Mouse (Mus musculus) forebrain, embryonic 16.5 days (tissue): ENCODE data around the gene Axin1. TPM values are rescaled to one million over a fixed set of nuclear protein-coding genes. Genes with fewer than 3 reads are reported as not detected.

ENCODE experiments used
- ATAC-seq: fragments of 200-750 bp; cut with Nextera tagmentation; 2 replicates; pipeline ENCODE4 v1.8.0; 2017; ENCODE audit warnings: mild to moderate bottlenecking, moderate library complexity
- H3K27ac ChIP-seq: fragments of 300-500 bp; sonication (generic); 2 replicates; pipeline ENCODE4 v1.5.1; 2014; ENCODE audit warnings: low read length, control low read depth
- H3K27me3 ChIP-seq: fragments of 300-500 bp; sonication (generic); replicated peaks from 2 replicates; pipeline ENCODE4 v1.6.1; 2014; ENCODE audit warnings: low read length; ENCODE audit not compliant: control insufficient read depth, insufficient read depth
- H3K36me3 ChIP-seq: fragments of 300-500 bp; sonication (generic); 2 replicates; pipeline ENCODE4 v1.6.1; 2014; ENCODE audit not compliant: control insufficient read depth, insufficient read depth
- H3K4me1 ChIP-seq: fragments of 300-500 bp; sonication (generic); replicated peaks from 2 replicates; pipeline ENCODE4 v1.6.1; 2014; ENCODE audit warnings: low read length; ENCODE audit not compliant: control insufficient read depth, insufficient read depth
- H3K4me2 ChIP-seq: fragments of 300-500 bp; sonication (generic); 2 replicates; pipeline ENCODE4 v1.6.1; 2014; ENCODE audit warnings: mild to moderate bottlenecking, low read length, control low read depth
- H3K4me3 ChIP-seq: fragments of 300-500 bp; sonication (generic); replicated peaks from 2 replicates; pipeline ENCODE4 v1.5.1; 2014; ENCODE audit warnings: mild to moderate bottlenecking, low read length, control low read depth
- H3K9ac ChIP-seq: fragments of 300-500 bp; sonication (generic); replicated peaks from 2 replicates; pipeline ENCODE4 v1.6.1; 2014; ENCODE audit warnings: low read depth, low read length, control low read depth
- H3K9me3 ChIP-seq: fragments of 300-500 bp; sonication (generic); 2 replicates; pipeline ENCODE4 v1.6.1; 2016; ENCODE audit warnings: low read length; ENCODE audit not compliant: control insufficient read depth
- WGBS: fragments of 180-500 bp; shearing (Covaris S2); extraction: QIAGEN DNeasy Blood & Tissue Kit; methylation state at CpG from one replicate; pipeline ENCODE4 v1.1.7; 2014; 5-methylcytosine and 5-hydroxymethylcytosine counted together
- polyA plus RNA-seq: library from polyadenylated mRNA; unstranded; fragments of >200 nt; fragmentation: Nextera tagmentation; extraction: Ambion mirVana; gene quantifications from 2 replicates; pipeline ENCODE4 v1.2.1, GENCODE M21; 2015

The Axin1 gene
- polyA plus RNA-seq, 1 experiment from 2014 or later: 8.3 TPM

DNA sequence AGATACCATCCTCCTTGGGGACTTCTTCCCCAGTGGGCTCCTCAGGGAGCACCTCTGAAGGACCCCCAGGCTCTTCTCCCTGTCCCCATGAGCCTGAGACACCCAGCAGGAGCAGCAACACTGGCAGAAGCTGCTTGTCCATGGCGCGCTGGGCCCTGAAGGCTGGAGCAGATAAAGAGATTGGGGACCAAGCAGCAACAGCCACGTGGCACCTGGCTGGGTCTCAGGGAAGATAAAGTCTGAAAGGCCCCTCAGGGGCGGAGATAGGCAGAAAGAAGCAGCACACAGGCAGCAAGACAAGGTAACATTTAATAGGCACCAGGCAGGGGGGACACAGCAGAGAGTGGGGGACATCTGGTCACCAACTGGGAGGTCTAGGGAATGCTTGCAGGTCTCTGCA lies 60.4 kb downstream of the Axin1 start, which contains the start of gene Pdia2:
TSS of gene Pdia2 (minus strand) at position 196 of the 400 bp plus-strand sequence.
- H3K36me3 ChIP-seq: peaks cover 15% of the 10 kb centered on the region
- H3K4me1 ChIP-seq: peaks cover 17% of the 10 kb centered on the region
- H3K27me3 ChIP-seq: peaks cover 23% of the 10 kb centered on the region
- H3K4me2 ChIP-seq: no peak within 1 kb of the TSS
- ATAC-seq: no peak
- H3K27ac ChIP-seq: no peak within 1 kb of the TSS
- no peaks in the 10 kb centered on the region for H3K9me3 ChIP-seq
- no peak within 1 kb of the TSS for H3K9ac ChIP-seq
- WGBS: 84% methylated on average over 4 of the region's 4 CpGs
- no peak within 1 kb of the TSS for H3K4me3 ChIP-seq

- no peak overlapping the region for H3K27ac ChIP-seq
- H3K36me3 ChIP-seq: peaks cover 4% of the 10 kb centered on the region; the same call in 1 of the 2 replicates
- H3K9ac ChIP-seq: peak overlapping the region; percentile 69
- peak; percentile 55; the same call in 1 of the 2 replicates for ATAC-seq
- peaks cover 30% of the 10 kb centered on the region for H3K27me3 ChIP-seq
- no peaks in the 10 kb centered on the region for H3K9me3 ChIP-seq
- peaks cover 17% of the 10 kb centered on the region for H3K4me1 ChIP-seq
- WGBS: under 1% methylated on average over 86 of the region's 92 CpGs
- peak overlapping the region; percentile 91 for H3K4me2 ChIP-seq
- peak overlapping the region; percentile 58 for H3K4me3 ChIP-seq
Measured at GRCm38 (mm10) chr17:26200831-26201705, 62.6 kb downstream of the Axin1 start.

- Histone ChIP-seq H3K36me3 (0 out of 2 replicates have a peak, but pooled peaks cover 4% of the 10 kb centered on the region), H3K9me3 (no peaks in the 10 kb centered on the region), H3K4me3 (no peak overlapping the region), H3K4me2 (no peak overlapping the region), H3K27ac (no peak overlapping the region), H3K9ac (no peak overlapping the region), H3K4me1 (peaks cover 17% of the 10 kb centered on the region), H3K27me3 (peaks cover 30% of the 10 kb centered on the region)
- no peak for ATAC-seq
Measured at GRCm38 (mm10) chr17:26201998-26202397, 63.5 kb downstream of the Axin1 start.

DNA sequence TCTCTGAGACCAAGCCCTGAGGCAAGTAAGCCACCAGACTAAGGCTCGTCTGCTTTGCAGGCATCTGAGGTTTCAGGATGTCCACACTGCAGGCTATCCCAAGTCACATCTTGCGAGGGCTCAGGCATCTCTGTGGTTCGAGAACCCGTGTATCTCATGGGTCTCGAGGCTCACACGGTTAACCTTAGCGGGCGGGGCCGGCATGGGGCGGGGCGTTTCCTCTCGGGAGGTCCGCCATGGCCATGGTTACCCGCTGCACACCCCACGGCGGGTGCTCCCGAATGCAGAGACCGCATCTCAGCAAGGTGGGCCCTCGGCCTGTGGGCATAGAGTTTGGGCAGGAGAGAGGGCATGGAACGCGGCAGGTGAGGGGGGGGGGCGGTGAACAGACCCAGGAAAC lies 64.2 kb downstream of the Axin1 start, which contains the start of gene Rgs11:
TSS of gene Rgs11 (plus strand) at position 215 of the 400 bp plus-strand sequence.
- Histone ChIP-seq H3K9ac (peak within 1 kb of the TSS; percentile 12; the same call in 1 of the 2 replicates), H3K27me3 (peaks cover 30% of the 10 kb centered on the region), H3K4me2 (peak within 1 kb of the TSS; percentile 81), H3K9me3 (no peaks in the 10 kb centered on the region), H3K4me1 (peaks cover 17% of the 10 kb centered on the region), H3K36me3 (0 out of 2 replicates have a peak, but pooled peaks cover 2% of the 10 kb centered on the region), H3K4me3 (peak within 1 kb of the TSS; percentile 48), H3K27ac (no peak within 1 kb of the TSS)
- no peak for ATAC-seq
- WGBS: 4% methylated on average over 21 of the region's 22 CpGs

GRCm38 (mm10) chr17:26203321-26203811 lies 64.9 kb downstream of the Axin1 start:
- Histone ChIP-seq H3K27me3 (peaks cover 30% of the 10 kb centered on the region), H3K4me2 (peak overlapping the region; percentile 81), H3K4me3 (peak overlapping the region; percentile 48), H3K36me3 (no peaks in the 10 kb centered on the region), H3K9ac (peak overlapping the region; percentile 12; the same call in 1 of the 2 replicates), H3K4me1 (peaks cover 17% of the 10 kb centered on the region), H3K27ac (no peak overlapping the region), H3K9me3 (no peaks in the 10 kb centered on the region)
- ATAC-seq: peak; percentile 52
- 2% methylated on average over 30 of the region's 30 CpGs for WGBS

DNA sequence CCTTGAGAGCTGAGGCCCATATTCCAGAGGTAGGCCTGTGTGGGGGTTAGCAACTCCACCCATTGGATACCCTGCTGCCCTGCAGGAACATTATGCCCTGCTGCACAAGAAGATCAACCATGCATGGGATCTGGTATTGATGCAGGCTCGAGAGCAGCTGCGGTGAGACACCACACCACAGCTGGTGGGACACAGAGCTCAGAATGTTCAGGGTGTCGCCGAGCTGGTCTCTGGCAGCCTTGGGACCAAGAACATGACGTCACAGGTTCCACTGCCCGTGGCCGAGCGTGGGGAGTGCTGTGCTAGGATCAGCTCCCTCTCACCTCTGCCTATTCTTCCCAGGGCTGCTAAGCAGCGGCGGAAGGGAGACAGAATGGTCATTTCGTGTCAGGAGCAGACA lies 66.3 kb downstream of the Axin1 start:
- Histone ChIP-seq H3K4me2 (no peak overlapping the region), H3K27me3 (peaks cover 29% of the 10 kb centered on the region), H3K9ac (no peak overlapping the region), H3K36me3 (no peaks in the 10 kb centered on the region), H3K4me3 (no peak overlapping the region), H3K27ac (no peak overlapping the region), H3K9me3 (no peaks in the 10 kb centered on the region), H3K4me1 (peaks cover 17% of the 10 kb centered on the region)
- ATAC-seq: no peak
- 25% methylated on average over 11 of the region's 11 CpGs for WGBS

- H3K27ac ChIP-seq: no peak overlapping the region
- H3K9ac ChIP-seq: no peak overlapping the region
- no peak overlapping the region for H3K4me2 ChIP-seq
- 60% methylated on average over 1 of the region's 1 CpGs for WGBS
- no peak for ATAC-seq
- no peak overlapping the region for H3K4me3 ChIP-seq
- no peaks in the 10 kb centered on the region for H3K9me3 ChIP-seq
- no peaks in the 10 kb centered on the region for H3K36me3 ChIP-seq
- peaks cover 10% of the 10 kb centered on the region for H3K4me1 ChIP-seq
- H3K27me3 ChIP-seq: peaks cover 23% of the 10 kb centered on the region
Measured at GRCm38 (mm10) chr17:26206392-26206791, 67.9 kb downstream of the Axin1 start.

DNA sequence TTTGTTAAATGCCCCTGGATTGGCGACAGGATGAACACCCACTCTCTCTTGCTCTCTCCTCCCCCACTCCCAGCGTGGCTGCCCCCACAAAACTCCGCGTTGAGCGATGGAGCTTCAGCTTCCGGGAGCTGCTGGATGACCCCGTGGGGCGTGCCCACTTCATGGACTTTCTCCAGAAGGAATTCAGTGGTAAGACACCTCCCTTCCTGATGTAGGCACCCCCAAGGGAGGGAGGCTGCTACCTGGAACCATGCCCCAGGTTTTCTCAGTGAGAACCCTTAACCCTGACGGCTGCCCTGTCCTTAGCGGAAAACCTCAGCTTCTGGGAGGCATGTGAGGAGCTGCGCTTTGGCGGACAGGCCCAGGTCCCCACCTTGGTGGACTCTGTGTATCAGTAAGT lies 69.2 kb downstream of the Axin1 start, which contains the start of gene Arhgdig:
TSS of gene Arhgdig (minus strand) at position 101 of the 400 bp plus-strand sequence.
- no peak within 1 kb of the TSS for H3K27ac ChIP-seq
- 90% methylated on average over 12 of the region's 12 CpGs for WGBS

GRCm38 (mm10) chr17:26212241-26212640 lies 73.8 kb downstream of the Axin1 start:
- Histone ChIP-seq H3K4me3 (no peak overlapping the region), H3K27me3 (no peaks in the 10 kb centered on the region), H3K4me1 (no peaks in the 10 kb centered on the region), H3K9me3 (no peaks in the 10 kb centered on the region), H3K27ac (no peak overlapping the region), H3K4me2 (no peak overlapping the region), H3K9ac (no peak overlapping the region), H3K36me3 (no peaks in the 10 kb centered on the region)
- no peak for ATAC-seq
- 93% methylated on average over 7 of the region's 7 CpGs for WGBS

More for the DNA sequence above, 69.2 kb downstream of the Axin1 start, which contains the start of gene Arhgdig:
- H3K27me3 ChIP-seq: peaks cover 14% of the 10 kb centered on the region
- peaks cover 9% of the 10 kb centered on the region for H3K4me1 ChIP-seq
- no peaks in the 10 kb centered on the region for H3K9me3 ChIP-seq
- no peaks in the 10 kb centered on the region for H3K36me3 ChIP-seq
- no peak within 1 kb of the TSS for H3K4me3 ChIP-seq
- H3K9ac ChIP-seq: no peak within 1 kb of the TSS
- no peak for ATAC-seq
- no peak within 1 kb of the TSS for H3K4me2 ChIP-seq
